Mouse (Mus musculus) G1E (cell line): ENCODE measurements around the gene Cep112. TPM values are rescaled to one million over a fixed set of nuclear protein-coding genes. Genes with fewer than 3 reads are reported as not detected.

Experiments
- ATAC-seq: 2 replicates; pipeline ENCODE4 v1.8.0; 2016; ENCODE audit warnings: mild to moderate bottlenecking; ENCODE audit not compliant: insufficient number of reproducible peaks, poor library complexity, low FRiP score, severe bottlenecking; ENCODE audit errors: extremely low read depth
- DNase-seq: peaks from one replicate; pipeline ENCODE4 v3.0.0; 2012; ENCODE audit warnings: low spot score
- H3K27me3 ChIP-seq: 2 replicates; pipeline ENCODE4 v1.6.1; 2012; ENCODE audit warnings: mild to moderate bottlenecking, low read length, inconsistent platforms; ENCODE audit not compliant: insufficient read depth
- H3K36me3 ChIP-seq: replicated peaks from 2 replicates; pipeline ENCODE3; 2012; ENCODE audit warnings: mild to moderate bottlenecking, inconsistent platforms
- H3K4me1 ChIP-seq: 2 replicates; pipeline ENCODE4 v1.6.1; 2012; ENCODE audit warnings: low read depth, low read length, inconsistent platforms, mixed read lengths; ENCODE audit not compliant: insufficient read depth
- H3K4me3 ChIP-seq: 2 replicates; pipeline ENCODE4 v1.5.1; 2012; ENCODE audit warnings: low read depth, mild to moderate bottlenecking, inconsistent platforms, low read length, moderate library complexity, mixed read lengths
- H3K9me3 ChIP-seq: replicated peaks from 2 replicates; pipeline ENCODE4 v1.6.1; 2012; ENCODE audit warnings: inconsistent platforms
- CTCF ChIP-seq: IDR thresholded peaks from 2 replicates; pipeline ENCODE4 v1.5.1; 2012; ENCODE audit warnings: low read depth, low read length, inconsistent platforms, mixed read lengths
- GATA1 ChIP-seq: IDR thresholded peaks from 2 replicates; pipeline ENCODE4 v1.6.1; 2012; ENCODE audit warnings: borderline replicate concordance, low read length, inconsistent platforms, mixed read lengths
- GATA2 ChIP-seq: IDR thresholded peaks from 2 replicates; pipeline ENCODE4 v1.6.1; 2012; ENCODE audit warnings: low read depth, low read length, inconsistent platforms, borderline replicate concordance
- POLR2AphosphoS5 ChIP-seq: IDR thresholded peaks from 2 replicates; pipeline ENCODE4 v1.6.1; 2012; ENCODE audit warnings: low read depth, low read length, inconsistent platforms; ENCODE audit not compliant: insufficient replicate concordance
- TAL1 ChIP-seq: conservative IDR thresholded peaks from 2 replicates; pipeline ENCODE4 v1.6.1; 2012; ENCODE audit warnings: low read depth, low read length, inconsistent platforms, mixed read lengths
- polyA plus RNA-seq: library from polyadenylated mRNA; stranded (reverse); fragments of >175 nt; gene quantifications from 2 replicates; pipeline ENCODE4 v1.2.3, GENCODE M21; 2012
- total RNA-seq, 2 experiments: library from RNA; stranded (forward) in 1 of 2; stranded (reverse) in 1 of 2; fragments of 200-1000 nt in 1 of 2; fragments of >200 nt in 1 of 2; fragmentation: Nextera tagmentation in 1 of 2; gene quantifications; 2 replicates each; pipeline ENCODE4 v1.2.3; 2014 to 2017

Gene Cep112
- total and polyA plus RNA-seq, 3 experiments, result 0.22 TPM; not detected in 2

GRCm38 (mm10) chr11:108527725-108528363, 102.9 kb downstream of the Cep112 start:
- no peak overlapping the region for H3K4me3 ChIP-seq
- H3K4me1 ChIP-seq, result no peaks in the 10 kb centered on the region
- ATAC-seq (no peak), DNase-seq (no peak)
- H3K27me3 ChIP-seq, result no peaks in the 10 kb centered on the region
- TF ChIP-seq GATA1 (no peak), POLR2AphosphoS5 (no peak), CTCF (no peak), TAL1 (no peak), GATA2 (no peak)
- H3K36me3 ChIP-seq, result no peaks in the 10 kb centered on the region
- no peaks in the 10 kb centered on the region for H3K9me3 ChIP-seq

GRCm38 (mm10) chr11:108532901-108533300, 107.9 kb downstream of the Cep112 start:
- no peaks in the 10 kb centered on the region for H3K36me3 ChIP-seq
- no peak overlapping the region for H3K4me3 ChIP-seq
- TF ChIP-seq CTCF (no peak), GATA2 (no peak), TAL1 (no peak), GATA1 (no peak), POLR2AphosphoS5 (no peak)
- DNase-seq (no peak), ATAC-seq (no peak)
- 0 out of 2 replicates have a peak, but pooled peaks cover 2% of the 10 kb centered on the region for H3K9me3 ChIP-seq
- no peaks in the 10 kb centered on the region for H3K27me3 ChIP-seq
- H3K4me1 ChIP-seq, result no peaks in the 10 kb centered on the region

DNA sequence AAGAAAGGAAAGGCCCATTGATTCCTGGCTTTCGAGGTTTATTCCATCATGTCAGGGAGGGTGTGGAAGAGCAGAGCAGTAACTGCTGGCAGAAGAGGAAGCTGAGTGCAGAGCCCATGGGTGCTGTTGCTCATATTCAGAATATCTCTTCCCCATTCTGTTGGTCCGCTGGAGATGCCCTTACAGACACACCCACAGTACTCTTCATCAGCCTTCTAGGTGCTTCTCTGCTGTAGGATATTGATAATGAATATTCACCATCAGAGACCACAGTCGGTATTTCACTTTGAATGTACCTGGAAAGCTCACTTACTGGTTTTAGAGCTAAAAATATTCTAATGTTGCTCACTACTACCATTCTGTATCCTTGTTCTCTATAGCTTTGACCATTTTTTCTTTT, 109.0 kb downstream of the Cep112 start:
- Histone ChIP-seq H3K4me3 (no peak overlapping the region), H3K4me1 (no peaks in the 10 kb centered on the region), H3K27me3 (no peaks in the 10 kb centered on the region), H3K36me3 (no peaks in the 10 kb centered on the region), H3K9me3 (0 out of 2 replicates have a peak, but pooled peaks cover 2% of the 10 kb centered on the region)
- ATAC-seq (no peak), DNase-seq (no peak)
- TF ChIP-seq GATA1 (no peak), POLR2AphosphoS5 (no peak), CTCF (no peak), GATA2 (no peak), TAL1 (no peak)

DNA sequence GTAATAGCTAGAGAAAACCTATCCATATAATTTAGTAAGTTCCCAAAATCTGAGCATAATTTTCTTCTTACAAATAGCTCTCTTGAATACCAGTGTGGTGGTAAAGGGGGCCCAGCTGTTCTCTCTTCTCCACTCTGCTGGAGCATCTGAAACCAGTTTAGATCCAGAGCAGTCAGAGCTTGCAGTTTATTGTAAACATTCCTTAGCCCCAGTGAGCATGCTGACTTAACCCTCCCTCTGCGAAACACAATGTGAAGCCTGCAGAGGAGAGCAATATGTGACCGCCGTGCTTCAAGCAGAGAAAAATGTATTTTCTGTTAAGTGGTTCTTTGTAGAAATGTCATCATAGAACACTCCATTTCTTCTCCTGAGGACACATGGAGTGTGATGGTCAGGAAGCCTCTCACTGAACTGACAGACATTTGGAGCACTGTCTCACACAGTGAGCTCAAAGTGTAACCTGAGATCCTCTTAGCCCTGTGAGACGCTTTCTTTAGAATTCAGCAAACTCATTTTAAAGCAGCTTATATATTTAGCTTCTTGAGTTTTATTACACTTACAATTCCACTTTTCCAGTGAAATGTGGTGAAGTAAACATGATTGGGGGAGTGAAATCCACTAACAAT, 128.1 kb downstream of the Cep112 start:
- Histone ChIP-seq H3K9me3 (peaks cover 5% of the 10 kb centered on the region), H3K27me3 (no peaks in the 10 kb centered on the region), H3K36me3 (no peaks in the 10 kb centered on the region), H3K4me1 (no peaks in the 10 kb centered on the region), H3K4me3 (no peak overlapping the region)
- no peak for DNase-seq
- TF ChIP-seq GATA2, result no peak
- no peak for TF ChIP-seq POLR2AphosphoS5
- no peak for TF ChIP-seq TAL1
- no peak for TF ChIP-seq GATA1
- no peak for ATAC-seq

DNA sequence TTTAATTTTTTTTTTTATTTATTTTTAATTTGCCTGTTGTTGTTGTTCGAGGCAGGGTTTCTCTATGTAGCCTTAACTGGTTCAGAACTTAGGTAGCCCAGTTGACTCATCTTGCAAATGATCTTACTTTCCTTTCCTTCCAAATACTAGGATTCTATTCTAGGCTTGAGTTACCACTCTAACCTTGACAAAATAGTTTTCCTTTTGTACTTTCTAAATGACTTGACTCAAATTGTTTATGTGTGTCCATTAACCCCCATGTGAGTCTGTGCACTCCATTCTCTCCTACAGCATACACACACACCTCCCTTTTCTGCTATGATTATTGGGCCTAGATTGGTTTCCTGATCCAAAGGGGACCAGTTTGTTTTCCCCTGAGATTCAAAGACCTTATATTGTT, 128.9 kb downstream of the Cep112 start:
- no peaks in the 10 kb centered on the region for H3K4me1 ChIP-seq
- H3K9me3 ChIP-seq, result peaks cover 7% of the 10 kb centered on the region
- H3K27me3 ChIP-seq, result no peaks in the 10 kb centered on the region
- H3K4me3 ChIP-seq, result no peak overlapping the region
- no peaks in the 10 kb centered on the region for H3K36me3 ChIP-seq
- ATAC-seq (no peak), DNase-seq (no peak)
- no peak for TF ChIP-seq CTCF
- TF ChIP-seq GATA1, result no peak
- no peak for TF ChIP-seq POLR2AphosphoS5
- TF ChIP-seq TAL1, result no peak

DNA sequence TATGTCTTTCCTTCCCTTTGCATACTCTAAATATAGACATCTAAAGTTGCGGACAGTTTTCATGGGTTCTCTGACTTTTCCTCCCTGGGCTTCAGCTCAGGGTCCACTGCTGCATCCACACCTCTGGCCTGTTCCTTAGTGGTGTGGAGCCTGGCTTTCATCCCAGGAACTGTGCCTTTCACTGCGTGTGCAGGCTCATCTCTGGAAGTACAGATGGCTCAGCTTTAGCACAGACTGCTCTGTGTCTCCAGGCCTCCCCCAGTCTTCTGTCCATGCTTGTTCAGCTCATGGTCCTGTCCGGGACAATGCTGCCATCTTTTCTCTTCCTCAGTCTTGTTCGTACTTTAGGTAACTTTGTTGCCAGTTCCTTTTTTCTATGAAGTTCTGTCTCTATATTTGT, 133.6 kb downstream of the Cep112 start:
- TF ChIP-seq GATA1 (no peak), POLR2AphosphoS5 (no peak), TAL1 (no peak), CTCF (no peak), GATA2 (no peak)
- Histone ChIP-seq H3K4me1 (no peaks in the 10 kb centered on the region), H3K4me3 (no peak overlapping the region), H3K36me3 (no peaks in the 10 kb centered on the region), H3K27me3 (no peaks in the 10 kb centered on the region), H3K9me3 (peaks cover 8% of the 10 kb centered on the region)
- ATAC-seq, result no peak
- no peak for DNase-seq
